Mouse (Mus musculus) forelimb bud, embryonic 11.5 days (tissue): ENCODE measurements around the gene Cox8b.
"Not testable (repeated sequence)": the region's sequence is repeated elsewhere in the genome, so short reads cannot be mapped to it uniquely, and the experiment has no call there.

ENCODE experiments used
- DNase-seq: peaks from one replicate; pipeline ENCODE4 v3.0.0-alpha.2; 2012; ENCODE audit warnings: low read depth, low spot score

The Cox8b gene

DNA sequence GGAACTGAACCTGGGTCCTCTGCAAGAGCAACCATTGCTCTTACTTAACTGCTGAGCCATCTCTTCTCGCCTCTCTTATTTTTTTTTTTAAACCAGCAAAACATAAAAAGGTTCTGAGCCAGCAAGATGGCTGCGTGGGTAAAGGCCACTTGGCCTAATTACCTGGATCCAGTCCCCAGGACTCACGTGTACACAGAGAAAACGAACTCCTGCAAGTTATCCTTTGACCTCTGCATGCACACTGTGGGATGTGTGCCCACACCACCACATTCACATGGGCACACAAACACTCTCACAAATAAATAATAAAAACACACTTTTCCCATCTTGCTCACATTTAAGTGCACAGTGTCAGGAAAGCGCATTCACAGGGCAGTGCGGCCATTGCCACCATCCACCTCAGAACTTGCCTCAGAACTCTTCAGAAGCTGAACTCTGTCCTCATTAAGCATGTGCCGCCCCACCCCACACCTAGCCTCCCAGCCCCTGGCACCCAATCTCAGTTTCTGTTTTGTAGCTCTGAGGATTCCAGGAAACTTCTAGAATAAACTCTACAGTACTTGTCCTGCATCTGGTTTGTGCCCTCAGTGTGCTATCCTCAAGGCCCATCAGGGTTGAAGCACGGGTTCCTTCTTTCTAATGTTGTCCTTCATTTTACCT lies 13.9 kb upstream of the Cox8b start:
- DNase-seq: no peak

DNA sequence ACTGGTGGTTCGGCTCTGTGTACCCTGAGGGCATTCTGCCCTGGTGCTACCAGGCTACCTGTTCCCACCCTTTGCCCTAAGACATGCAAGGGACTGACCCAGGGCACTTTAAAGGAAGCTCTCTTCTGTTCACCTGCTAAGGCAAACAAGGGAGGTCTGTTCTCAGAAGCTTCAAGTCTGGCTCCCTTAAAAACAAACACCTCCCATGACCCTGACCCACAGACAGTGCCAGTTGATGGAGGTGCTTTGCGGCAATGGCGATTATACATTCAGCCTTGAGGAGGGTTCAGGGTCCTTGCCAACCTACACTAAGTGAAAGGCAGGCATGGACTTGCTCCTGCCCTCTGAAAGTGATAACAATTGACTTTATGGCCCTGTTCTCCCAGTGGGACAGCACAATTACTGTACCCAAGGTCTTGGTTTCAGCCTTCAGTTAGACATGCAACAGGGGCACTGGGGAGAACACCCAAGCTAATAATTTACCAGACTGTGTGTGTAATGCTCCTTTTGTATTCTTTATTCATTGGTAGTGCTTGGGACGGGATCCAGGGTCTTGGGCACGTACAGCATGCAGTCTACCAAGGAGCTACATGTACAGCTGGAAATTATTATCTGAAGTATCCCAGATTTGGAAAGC lies 12.7 kb upstream of the Cox8b start:
- no peak for DNase-seq

DNA sequence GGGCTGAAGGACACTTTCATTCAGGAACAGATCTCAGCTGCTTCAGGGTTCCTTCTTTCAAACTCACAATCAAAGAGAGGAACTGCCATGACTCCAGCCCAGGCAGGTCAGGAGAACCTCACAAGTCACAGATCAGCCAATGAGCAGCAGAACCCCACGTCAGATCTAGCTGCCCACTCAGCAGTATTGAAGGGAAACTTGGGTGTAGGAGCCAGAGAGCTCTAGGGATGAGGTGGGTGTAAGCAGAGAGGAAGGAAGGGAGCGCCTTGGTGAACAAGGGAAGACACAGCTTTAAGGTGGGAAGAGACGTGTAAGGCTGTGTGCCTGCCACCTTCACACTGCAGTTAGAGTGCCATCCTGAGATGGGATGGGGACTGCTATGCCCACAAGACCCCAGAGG lies 12.0 kb upstream of the Cox8b start:
- no peak for DNase-seq

DNA sequence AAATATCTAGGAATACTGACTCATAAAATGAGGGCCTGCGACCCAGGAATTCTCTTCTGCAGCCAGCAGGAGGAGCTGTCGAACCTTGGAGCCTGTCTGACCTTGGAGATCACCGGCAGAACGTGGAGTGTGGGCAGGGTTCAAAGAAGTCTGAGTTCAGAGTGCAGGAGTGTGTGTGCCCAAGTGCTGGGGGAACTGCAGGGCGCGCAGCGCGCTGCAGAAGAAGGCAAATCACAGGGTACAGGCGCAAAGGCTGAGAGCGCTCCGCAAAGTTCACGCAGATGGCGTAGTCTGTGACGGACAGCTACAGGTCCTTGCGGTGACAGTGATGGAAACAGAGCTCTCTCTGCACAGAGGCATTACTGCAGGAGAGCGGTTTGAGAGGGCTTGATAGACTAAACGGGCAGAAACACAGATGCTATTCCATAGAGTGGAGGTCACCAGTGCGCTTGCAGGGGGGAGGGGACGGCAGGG lies 8.4 kb upstream of the Cox8b start:
- peak; percentile 90 for DNase-seq

DNA sequence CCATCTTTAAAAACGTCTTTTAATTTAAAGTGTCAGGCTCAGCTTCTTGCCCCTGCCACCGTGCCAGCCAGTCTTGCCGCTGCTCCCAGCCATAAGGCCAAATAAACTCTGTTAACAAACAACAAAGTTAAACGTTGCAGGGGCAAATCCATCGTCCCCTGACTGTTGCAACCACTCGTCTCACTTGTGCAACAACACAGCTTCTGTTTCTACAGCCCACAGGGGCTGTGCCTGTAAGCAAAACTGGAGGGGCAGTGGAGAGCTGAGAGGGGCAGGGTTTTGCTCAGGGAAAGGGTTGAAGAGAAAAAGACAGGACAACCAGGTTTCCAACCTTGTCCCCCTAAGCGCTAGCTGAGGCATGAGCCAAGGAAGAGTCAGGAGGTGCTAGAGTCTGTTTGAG lies 7.9 kb upstream of the Cox8b start:
- no peak for DNase-seq

DNA sequence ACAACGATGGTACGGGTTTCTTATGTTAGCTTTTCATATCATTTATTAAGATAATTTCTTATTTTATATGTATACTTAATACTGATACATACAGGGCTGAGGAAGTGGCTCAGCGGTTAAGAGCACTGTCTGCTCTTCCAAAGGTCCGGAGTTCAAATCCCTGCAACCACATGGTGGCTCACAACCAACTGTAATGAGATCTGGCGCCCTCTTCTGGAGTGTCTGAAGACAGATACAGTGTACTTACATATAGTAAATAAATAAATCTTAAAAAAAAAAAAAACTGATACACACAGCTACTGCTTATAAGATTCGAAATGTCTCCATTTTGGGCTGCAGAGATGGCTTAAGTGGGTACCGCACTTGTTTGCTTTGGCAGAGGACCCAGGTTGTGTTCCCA lies 7.5 kb upstream of the Cox8b start:
- no peak for DNase-seq

DNA sequence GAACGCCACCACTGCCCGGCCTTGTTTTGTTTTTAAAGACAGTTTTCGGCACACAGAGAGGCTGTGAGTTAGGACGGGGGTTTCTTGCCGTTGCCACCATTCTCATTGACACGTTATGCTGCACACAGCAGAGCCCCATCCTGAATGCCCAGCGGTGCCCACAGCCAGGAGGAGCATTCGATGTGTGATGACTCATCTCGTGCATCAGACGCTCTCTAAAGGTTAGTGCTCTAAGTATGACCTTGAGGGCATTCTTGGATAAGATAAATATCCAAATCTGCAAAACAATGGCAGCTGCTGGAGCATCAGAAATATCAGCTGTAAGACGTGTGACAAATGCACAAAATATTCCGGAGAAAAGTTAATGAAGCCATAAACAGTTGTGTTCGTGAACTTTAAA lies 6.9 kb upstream of the Cox8b start:
- DNase-seq: no peak

DNA sequence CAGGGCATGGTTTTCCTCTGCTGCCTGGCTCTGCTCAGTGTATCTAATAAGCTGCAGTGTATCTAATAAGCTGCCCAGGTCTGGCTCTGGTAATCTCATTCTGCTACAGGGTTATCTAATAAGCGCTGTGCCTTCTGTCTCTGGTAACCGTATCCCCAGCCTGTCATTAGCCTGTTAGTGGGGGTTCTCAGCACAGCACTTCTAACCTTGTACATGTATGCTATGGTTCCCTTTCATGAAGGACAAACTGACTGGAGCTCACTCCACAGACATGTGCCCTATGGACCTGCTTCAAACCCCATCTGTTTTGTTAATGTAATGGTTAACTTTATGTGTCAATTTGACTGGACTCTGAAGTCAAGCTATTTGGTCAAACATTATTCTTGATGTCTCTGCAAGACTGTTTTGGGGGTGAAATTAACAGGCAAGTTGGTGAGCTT lies 5.4 kb upstream of the Cox8b start:
- no peak for DNase-seq

DNA sequence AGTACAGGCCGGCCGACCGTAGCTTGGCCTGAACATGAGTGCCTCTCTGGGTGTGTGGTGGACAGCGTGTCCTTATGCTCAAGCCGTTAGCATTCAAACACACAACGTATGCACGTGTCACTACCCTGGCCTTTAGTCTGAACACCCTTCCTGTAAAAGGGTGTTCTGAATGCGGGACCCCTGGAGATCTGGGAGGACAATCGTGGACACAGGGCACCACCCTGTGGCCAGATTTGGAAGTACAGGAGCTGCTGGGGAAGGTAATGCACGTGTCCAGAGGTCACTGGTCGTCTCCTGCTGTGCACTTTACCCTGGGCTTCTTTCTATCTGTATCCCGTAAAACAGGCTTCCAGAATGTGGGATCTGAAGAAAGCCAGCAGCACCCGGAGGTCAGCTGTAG lies 3.0 kb upstream of the Cox8b start:
- peak; percentile 81 for DNase-seq

DNA sequence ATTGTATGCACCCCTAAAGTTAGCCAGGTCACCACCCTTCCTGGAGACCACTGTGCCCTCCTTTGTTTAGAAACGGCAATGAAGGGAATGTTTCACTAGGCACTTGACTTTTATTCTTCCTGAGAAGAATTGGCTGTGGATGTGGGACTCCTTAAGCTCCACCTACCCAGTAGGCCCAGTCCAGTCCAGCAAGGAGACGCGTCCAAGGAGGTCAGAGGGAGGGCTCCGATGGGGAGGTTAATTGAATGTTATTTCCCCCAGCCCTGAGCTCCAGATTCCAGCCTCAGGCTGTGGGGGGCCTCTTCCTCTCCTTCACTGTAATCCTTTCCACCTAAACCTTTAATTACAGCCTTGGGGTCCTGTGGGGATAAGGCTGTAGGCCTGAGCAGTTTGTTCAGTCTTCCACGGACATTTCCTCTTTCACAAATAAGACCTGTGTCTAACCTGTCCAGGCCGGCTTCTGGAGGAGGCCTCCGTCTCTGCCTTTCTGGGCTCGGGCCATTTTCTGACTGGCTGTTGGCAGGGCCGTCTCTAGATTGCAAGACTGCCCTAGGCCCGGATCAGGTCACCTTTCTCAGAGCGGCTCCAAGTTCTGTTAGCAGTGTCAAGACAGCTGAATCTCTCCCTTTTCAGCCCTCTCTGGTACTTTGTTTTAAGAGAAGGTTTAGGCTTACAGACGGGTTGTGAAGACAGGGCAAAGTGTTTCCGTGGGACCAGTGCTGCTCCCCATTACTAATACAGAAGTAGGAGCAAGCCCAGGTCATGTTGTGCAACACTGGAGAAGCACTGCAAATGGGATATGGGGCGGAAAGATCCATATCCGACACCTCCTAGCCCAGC lies 2.0 kb upstream of the Cox8b start:
- no peak for DNase-seq

DNA sequence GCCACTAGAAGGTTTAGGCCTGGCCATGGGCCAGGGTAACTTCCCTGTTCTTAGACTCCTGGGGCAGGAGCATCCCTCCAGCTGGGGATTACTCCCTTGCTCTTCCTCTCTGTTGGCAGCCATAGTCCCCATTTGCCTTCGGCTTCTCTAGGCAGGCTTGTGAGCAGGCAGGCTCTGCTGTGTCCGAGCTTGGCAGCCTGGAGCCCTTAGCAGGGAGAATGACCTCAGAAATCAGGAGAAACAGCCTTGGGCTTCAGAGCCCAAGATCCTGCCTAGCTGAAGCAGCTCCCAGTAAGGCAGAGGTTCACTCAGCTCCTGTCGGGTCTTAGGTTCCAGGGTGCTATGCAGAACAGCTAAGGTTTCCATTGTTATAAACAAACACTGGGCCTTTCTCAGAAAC lies 1.1 kb downstream of the Cox8b start:
- DNase-seq: no peak

DNA sequence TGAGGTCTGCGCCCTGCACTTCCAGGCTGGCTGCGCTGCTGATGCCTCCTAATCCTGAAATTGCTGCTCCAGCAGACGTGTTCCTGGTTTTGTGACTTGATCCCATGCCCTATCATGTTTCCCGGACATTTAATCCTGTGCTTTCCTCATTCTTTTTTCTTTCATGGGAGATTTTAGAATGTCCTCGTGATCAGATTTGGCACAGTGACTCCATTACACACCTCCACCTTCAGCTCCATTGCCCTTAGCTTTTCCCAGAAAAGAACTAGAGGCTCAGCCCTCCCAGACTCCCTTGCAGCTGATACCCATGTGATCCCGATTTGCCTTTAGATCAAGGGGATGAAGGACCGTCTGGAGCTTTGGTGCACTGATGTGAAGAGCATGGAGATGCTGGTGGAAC lies 2.4 kb downstream of the Cox8b start:
- DNase-seq: no peak

DNA sequence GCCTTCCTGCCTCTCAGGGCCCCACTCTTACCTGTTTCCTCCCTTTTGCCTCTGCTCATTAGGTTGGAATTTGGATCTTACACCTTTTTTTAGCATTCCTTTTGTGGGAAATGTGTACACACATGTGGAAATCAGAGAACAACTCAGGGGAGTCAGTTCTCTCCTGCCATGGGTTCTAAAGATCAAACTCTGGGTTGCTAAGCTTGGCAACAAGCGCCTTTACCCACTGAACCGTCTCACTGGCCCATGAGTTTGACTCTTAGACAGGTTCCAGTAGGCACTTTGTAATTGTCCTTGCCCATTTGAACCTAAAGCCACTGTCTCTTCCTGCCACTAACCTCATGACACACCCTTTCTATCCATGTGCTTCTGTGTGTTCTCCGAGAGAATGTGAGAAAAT lies 5.6 kb downstream of the Cox8b start:
- no peak for DNase-seq

DNA sequence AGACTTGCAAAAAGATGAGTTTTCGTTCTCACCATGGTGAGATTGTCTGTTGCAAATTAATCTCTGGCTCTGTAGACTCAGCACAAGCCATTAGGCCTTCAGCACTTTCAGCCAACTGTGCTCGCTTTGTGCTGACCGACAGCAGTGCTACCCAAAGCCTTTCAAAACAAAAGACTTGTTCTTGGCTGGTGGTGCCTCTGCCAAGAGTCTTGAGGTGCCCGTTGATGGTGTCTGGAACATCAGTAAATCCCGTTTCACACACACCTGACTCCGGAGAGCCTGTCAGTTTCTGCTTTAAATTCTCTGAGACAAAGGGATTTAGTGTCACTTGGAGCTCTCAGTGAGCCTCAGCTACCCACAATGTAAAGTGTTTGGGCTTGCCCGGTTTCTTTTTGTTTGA lies 6.2 kb downstream of the Cox8b start:
- DNase-seq: no peak

DNA sequence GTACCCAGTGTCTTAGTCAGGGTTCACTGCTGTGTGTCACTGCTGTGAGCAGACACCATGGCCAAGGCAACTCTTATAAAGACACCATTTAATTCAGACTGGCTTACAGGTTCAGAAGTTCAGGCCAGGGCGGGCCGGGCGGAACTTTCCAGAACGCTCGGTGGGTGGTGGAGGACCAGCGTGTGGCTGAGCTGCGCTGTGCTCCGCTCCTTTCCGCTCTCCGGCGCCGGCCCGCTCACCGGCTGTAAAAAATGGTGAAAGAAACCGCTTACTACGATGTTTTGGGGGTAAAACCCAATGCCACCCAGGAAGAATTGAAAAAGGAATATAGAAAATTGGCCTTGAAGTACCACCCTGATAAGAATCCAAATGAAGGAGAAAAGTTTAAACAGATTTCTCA lies 9.6 kb downstream of the Cox8b start:
- not testable (repeated sequence) for DNase-seq

DNA sequence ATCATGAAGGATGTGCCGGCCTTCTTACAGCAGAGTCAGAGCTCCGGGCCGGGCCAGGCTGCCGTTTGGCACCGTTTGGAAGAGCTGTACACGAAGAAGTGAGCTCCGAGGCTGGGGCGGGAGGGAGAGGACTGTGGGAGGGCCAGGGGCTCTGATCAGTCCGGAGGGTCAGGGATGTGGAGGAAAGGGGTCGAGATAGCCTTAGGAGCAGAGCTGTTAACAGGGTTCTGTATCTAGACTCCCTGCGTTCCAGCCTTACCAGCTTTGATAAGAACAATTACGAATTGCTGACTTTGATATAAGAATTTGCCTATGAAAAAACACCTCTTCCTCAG lies 17.8 kb downstream of the Cox8b start:
- DNase-seq: no peak

DNA sequence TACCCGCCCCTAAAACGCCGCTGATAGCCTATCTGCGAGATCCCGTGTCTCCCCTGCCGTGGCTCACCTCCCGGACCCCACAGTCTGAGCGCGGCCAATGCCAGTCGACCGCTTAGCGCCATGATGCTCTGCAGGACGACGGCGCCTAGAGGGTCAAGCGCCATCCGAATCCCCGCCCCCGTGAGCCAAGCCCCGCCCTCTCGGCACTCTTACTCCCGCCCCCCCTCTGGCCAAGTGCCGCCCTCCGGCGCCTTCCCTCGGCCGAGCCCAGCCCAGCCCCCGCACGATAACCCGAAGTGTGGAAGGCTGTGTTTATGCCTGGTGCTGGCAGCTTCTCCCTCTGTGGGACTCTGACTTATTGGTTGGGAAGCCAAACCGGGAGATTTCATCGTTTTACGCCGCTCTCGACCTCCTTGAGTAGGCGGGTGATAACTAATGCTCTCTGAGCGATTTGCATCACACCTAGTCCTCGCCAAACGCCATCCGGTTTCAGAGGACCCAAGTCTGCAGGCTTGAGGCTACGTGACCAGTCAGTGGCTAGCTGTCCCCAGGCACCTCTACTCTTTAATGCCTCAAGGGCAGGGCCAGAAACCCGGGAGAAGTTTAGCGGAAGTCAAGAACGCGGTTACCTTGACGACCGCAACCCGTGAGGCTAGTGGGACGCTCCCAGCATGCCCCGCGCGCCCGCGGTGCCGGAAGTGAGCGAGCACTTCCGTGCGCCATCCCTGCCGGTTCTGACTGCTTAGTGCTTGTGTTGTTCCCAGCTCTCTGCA lies 18.4 kb downstream of the Cox8b start, which contains the start of the genes Psmd13 and Sirt3:
Gene Psmd13 (plus strand): TSS at position 273 of the 773 bp plus-strand sequence.
Gene Sirt3 (minus strand): TSS at position 614 of the 773 bp plus-strand sequence.
- peak; percentile 94 for DNase-seq

DNA sequence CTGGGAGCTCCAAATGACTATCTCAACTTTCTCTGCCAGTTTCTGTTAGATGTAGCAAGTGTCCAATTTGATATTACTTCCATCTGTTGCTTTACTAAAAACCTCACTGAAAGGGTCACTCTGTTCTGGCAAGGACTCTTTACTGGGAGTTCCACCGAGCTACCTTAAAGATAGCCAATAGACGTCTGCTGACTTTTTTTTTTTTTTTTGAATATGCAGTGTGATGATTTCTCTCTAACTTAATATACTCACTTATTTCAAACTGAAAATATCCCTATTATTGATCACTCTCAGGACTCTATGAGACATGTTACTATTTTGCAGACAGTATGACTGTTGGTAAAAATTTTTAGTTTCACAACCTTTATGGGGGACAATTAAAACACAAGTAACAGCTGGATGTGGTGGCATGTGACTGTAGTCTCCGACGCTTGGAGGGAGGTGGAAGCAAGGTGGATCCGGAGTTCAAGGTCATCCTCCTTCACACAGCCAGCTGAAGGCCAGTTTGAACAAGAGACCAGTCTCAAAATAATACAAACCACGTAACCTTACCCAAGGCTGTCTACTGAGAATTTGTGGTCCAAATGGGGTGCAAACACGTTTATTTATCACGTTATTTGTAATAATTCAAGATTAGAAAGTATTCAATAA lies 19.3 kb downstream of the Cox8b start:
- DNase-seq: no peak

DNA sequence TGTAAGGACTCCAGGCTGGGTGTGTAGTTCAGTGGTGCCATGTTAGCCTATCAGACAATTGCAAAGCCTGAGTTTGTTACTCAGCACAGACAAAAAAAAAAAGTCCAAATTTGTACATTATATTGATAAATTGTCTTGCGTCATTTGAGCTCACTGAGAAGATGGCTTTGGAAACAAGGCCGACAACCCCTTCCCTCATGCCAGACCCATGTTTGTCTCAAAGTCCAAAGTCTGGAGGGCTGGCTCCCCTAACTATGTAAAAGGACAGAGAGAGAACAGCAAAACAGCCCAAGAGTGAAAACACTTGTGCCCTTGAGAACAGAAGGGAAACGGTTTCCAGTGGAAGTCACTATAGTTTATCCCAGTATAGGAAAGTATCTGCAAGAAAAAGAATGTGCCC lies 19.8 kb downstream of the Cox8b start:
- DNase-seq: no peak

DNA sequence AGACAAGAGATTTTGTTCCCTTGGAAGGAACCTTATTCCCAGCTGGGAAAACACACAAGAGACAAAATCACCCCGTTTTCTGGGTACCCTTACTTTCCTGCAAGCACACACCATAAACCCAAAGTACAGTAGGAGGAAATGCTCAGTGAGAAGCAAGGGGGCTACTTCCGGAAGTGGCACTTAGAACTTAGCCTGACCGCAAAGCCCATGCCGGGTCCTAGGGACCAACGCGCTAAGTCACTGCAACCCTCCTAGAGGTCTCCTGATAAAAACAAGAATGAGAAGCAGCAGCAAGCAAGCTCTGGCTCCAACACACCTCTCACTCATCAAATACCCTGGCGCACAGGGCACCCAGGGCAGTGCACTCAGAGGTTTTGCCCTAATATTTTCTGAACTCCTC lies 20.9 kb downstream of the Cox8b start:
- DNase-seq: no peak

DNA sequence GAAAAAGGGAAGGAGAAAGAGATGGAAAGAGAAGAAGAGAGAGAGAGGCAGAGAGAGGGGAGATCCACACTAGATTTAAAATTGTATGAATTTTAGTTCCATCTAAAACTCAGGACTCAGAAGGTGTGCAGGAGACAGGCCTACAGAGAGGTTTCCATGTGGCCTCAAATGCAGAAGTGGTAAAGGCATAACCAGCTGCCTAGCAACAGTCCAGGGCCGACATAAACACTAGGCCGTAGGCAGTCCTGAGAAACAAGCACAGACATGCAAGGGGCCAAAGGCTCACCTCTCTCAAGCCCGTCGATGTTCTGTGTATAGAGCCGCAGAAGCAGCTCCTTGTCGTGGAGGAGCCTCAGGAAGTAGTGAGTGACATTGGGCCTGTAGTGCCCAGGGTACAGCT lies 22.9 kb downstream of the Cox8b start:
- no peak for DNase-seq
